Mouse (Mus musculus): ENCODE results near the gene Cx3cl1.

GRCm38 (mm10) chr8:94787524-94788501 lies 16.0 kb downstream of the Cx3cl1 start:
- TF ChIP-seq CTCF (conservative IDR thresholded peaks at IDR 0.05; ENCODE audit: insufficient read depth, insufficient read length, low read depth, low read length) (no peak), POLR2A (IDR thresholded peaks at IDR 0.05; ENCODE audit: low read depth, low read length) (no peak)
